Comparison of ENCODE assay signal across 8 mouse cellular contexts in genomic region chr14:115467960-115468359, GRCm38 (mm10).
DNase-seq lines count a peak whose midpoint lies in the region; ATAC-seq and TF ChIP-seq lines count a peak whose summit lies in the region.
"Had no signal": no experiment of that assay in that cellular context is flagged by ENCODE, and none has a peak within 500 bp of the region (broad histone marks: within the 10 kb centered on the region; RNA-seq: fewer than 3 reads in every experiment).

No protein-coding gene starts in this region.

- no peaks in the 10 kb centered on the region for H3K9me3 ChIP-seq in kidney, postnatal 0 days (replicated peaks; ENCODE audit: low read length)
- H3K9me3 ChIP-seq in forebrain, embryonic 16.5 days (ENCODE audit: control insufficient read depth, low read length) = no peaks in the 10 kb centered on the region

- H3K4me1 ChIP-seq in kidney, postnatal 0 days (replicated peaks; ENCODE audit: insufficient read depth, low read length) = no peaks in the 10 kb centered on the region
- H3K4me1 ChIP-seq in thymus, adult 2 months (replicated peaks; ENCODE audit: control insufficient read depth, insufficient read depth, low read length) = no peaks in the 10 kb centered on the region
- H3K4me1 ChIP-seq in forebrain, embryonic 16.5 days (replicated peaks; ENCODE audit: control insufficient read depth, insufficient read depth, low read length) = no peaks in the 10 kb centered on the region

- TF ChIP-seq CTCF in kidney, postnatal 0 days (IDR thresholded peaks at IDR 0.05; ENCODE audit: low read depth) = peak; percentile 57
- no peak for TF ChIP-seq CTCF in thymus, adult 2 months (IDR thresholded peaks at IDR 0.05; ENCODE audit: borderline replicate concordance, control insufficient read depth, extremely low read depth, insufficient read depth, low read length, poor library complexity)

- ATAC-seq in kidney, postnatal 0 days (replicated peaks; ENCODE audit: low FRiP score, low read depth) = no peak
- ATAC-seq in forebrain, embryonic 16.5 days = 0 out of 2 replicates have a peak, but pooled peaks have one; percentile 23
- no peak for ATAC-seq in activated CD4-positive, CD25-positive, alpha-beta regulatory T cell, adult 4 months

- no peaks in the 10 kb centered on the region for H3K36me3 ChIP-seq in kidney, postnatal 0 days (ENCODE audit: insufficient read depth, low read length)
- no peaks in the 10 kb centered on the region for H3K36me3 ChIP-seq in thymus, adult 2 months (ENCODE audit: control insufficient read depth, insufficient read depth, low read length)
- H3K36me3 ChIP-seq in forebrain, embryonic 16.5 days (ENCODE audit: control insufficient read depth, insufficient read depth) = no peaks in the 10 kb centered on the region

- H3K4me2 ChIP-seq in kidney, postnatal 0 days (ENCODE audit: low read length) = no peak overlapping the region
- H3K4me2 ChIP-seq in forebrain, embryonic 16.5 days (ENCODE audit: low read length) = no peak overlapping the region

- TF ChIP-seq POLR2A in thymus, adult 2 months (IDR thresholded peaks at IDR 0.05; ENCODE audit: control insufficient read depth, extremely low read depth, insufficient read depth, low read length, poor library complexity) = no peak

- no peak overlapping the region for H3K27ac ChIP-seq in kidney, postnatal 0 days
- H3K27ac ChIP-seq in thymus, adult 2 months (ENCODE audit: control insufficient read depth, insufficient read depth, low read length) = no peak overlapping the region
- H3K27ac ChIP-seq in forebrain, embryonic 16.5 days (ENCODE audit: low read length) = no peak overlapping the region

- no peak overlapping the region for H3K9ac ChIP-seq in kidney, postnatal 0 days (ENCODE audit: low read depth, low read length)
- H3K9ac ChIP-seq in forebrain, embryonic 16.5 days (replicated peaks; ENCODE audit: low read depth, low read length) = no peak overlapping the region

- WGBS in kidney, postnatal 0 days = 57% methylated on average over 5 of the region's 5 CpGs
- 45% methylated on average over 5 of the region's 5 CpGs for WGBS in thymus, adult 2 months
- 62% methylated on average over 5 of the region's 5 CpGs for WGBS in forebrain, embryonic 16.5 days

- peak; percentile 52 for DNase-seq in kidney, postnatal 0 days (ENCODE audit: low spot score)
- no peak for DNase-seq in kidney, postnatal 25 days
- DNase-seq in thymus, adult 2 months = peak; percentile 3
- no peak for DNase-seq in thymus, adult 18-20 months
- DNase-seq in T-cell, adult 2 months (ENCODE audit: low spot score) = no peak
- DNase-seq: lung, postnatal 4 days had no signal

- no peak overlapping the region for H3K4me3 ChIP-seq in kidney, postnatal 0 days (replicated peaks; ENCODE audit: low read depth, low read length)
- no peak overlapping the region for H3K4me3 ChIP-seq in thymus, adult 2 months (ENCODE audit: control insufficient read depth, insufficient read depth, low read length)
- no peak overlapping the region for H3K4me3 ChIP-seq in forebrain, embryonic 16.5 days (replicated peaks; ENCODE audit: low read length)

- no peaks in the 10 kb centered on the region for H3K27me3 ChIP-seq in kidney, postnatal 0 days (ENCODE audit: insufficient read depth, low read length)
- H3K27me3 ChIP-seq in thymus, adult 2 months (ENCODE audit: control insufficient read depth, insufficient read depth, low read length) = no peaks in the 10 kb centered on the region
- no peaks in the 10 kb centered on the region for H3K27me3 ChIP-seq in forebrain, embryonic 16.5 days (replicated peaks; ENCODE audit: control insufficient read depth, insufficient read depth, low read length)

Comparison
In these comparisons a context has a peak if more than half of its experiments do, and no peak if none do; other contexts are left out.
1. DNase-seq: peak in kidney, postnatal 0 days (single experiment) and thymus, adult 2 months (single experiment); none in kidney, postnatal 25 days (0 of 2), thymus, adult 18-20 months (0 of 2) and T-cell, adult 2 months (single experiment).